Mouse (Mus musculus) inflammation-experienced regulatory T-cells, adult 6 months (primary cell): ENCODE results near the gene Fam89a. TPM values are rescaled to one million over a fixed set of nuclear protein-coding genes. Genes with fewer than 3 reads are reported as not detected.

ENCODE experiments used
- polyA plus RNA-seq, 3 experiments: library from polyadenylated mRNA; unstranded; fragments of 100-300 nt; shearing (Covaris generic); gene quantifications; one replicate each; pipeline ENCODE4 v1.2.1; 2017

Gene Fam89a
- polyA plus RNA-seq, 3 experiments from 2014 or later = 0.75 to 0.80 TPM; not detected in 1

Other genes starting within 250 kb of the Fam89a start
- 10 to 100 TPM; 41.3 to 44.4 (median 42.9) TPM for gene Cog2, start 231.1 kb downstream of the Fam89a start, polyA plus RNA-seq
- not detected for gene Agt, start 182.1 kb downstream of the Fam89a start, polyA plus RNA-seq
- gene Capn9, start 175.7 kb downstream of the Fam89a start, polyA plus RNA-seq = not detected
- gene 2310022B05Rik, start 88.5 kb downstream of the Fam89a start, polyA plus RNA-seq = 1 to 10 TPM in 2 of 3 experiments, under 1 TPM in 1; 0.60 to 1.6 (median 1.6) TPM
- gene Ttc13, start 29.8 kb downstream of the Fam89a start, polyA plus RNA-seq = 10 to 100 TPM; 26.1 to 40.4 (median 39.4) TPM
- gene Arv1, start 29.7 kb downstream of the Fam89a start, polyA plus RNA-seq = 10 to 100 TPM; 19.0 to 33.2 (median 27.3) TPM
- not detected for gene Trim67, start 41.3 kb upstream of the Fam89a start, polyA plus RNA-seq
- gene Gnpat, start 111.2 kb upstream of the Fam89a start, polyA plus RNA-seq = 10 to 100 TPM; 31.4 to 39.2 (median 38.9) TPM
- 10 to 100 TPM; 29.1 to 31.9 (median 31.8) TPM for gene 2810004N23Rik, start 111.3 kb upstream of the Fam89a start, polyA plus RNA-seq
- gene Exoc8, start 145.9 kb upstream of the Fam89a start, polyA plus RNA-seq = 1 to 10 TPM; 5.8 to 8.6 (median 6.9) TPM
- 1 to 10 TPM; 5.9 to 7.6 (median 7.4) TPM for gene Sprtn, start 146.1 kb upstream of the Fam89a start, polyA plus RNA-seq
- gene Egln1, start 197.5 kb upstream of the Fam89a start, polyA plus RNA-seq = 10 to 100 TPM in 2 of 3 experiments, 1 to 10 TPM in 1; 9.8 to 12.4 (median 12.0) TPM